Mouse (Mus musculus): ENCODE measurements at regions not wholly inside any gene's neighbourhood (a gene's known extent, or its start where the extent isn't known, plus 50 kb on each side); places are given as distances from the start of the nearest gene placed in this dataset.

GRCm38 (mm10) chr7:134549286-134549919 lies 121.1 kb upstream of the Dock1 start:
- Histone ChIP-seq H3K9me3 (replicated peaks) (peaks cover 48% of the 10 kb centered on the region), H3K4me3 (ENCODE audit: low read depth, low read length) (no peak overlapping the region), H3K4me1 (ENCODE audit: insufficient read depth, low read depth, low read length) (no peaks in the 10 kb centered on the region), H3K36me3 (replicated peaks) (no peaks in the 10 kb centered on the region), H3K27me3 (ENCODE audit: insufficient read depth, low read length) (no peaks in the 10 kb centered on the region)
- TF ChIP-seq POLR2AphosphoS5 (IDR thresholded peaks at IDR 0.05; ENCODE audit: insufficient replicate concordance, low read depth, low read length) (no peak), CTCF (IDR thresholded peaks at IDR 0.05; ENCODE audit: low read depth, low read length) (no peak), GATA1 (IDR thresholded peaks at IDR 0.05; ENCODE audit: borderline replicate concordance, low read length) (no peak), TAL1 (conservative IDR thresholded peaks at IDR 0.05; ENCODE audit: low read depth, low read length) (no peak), GATA2 (IDR thresholded peaks at IDR 0.05; ENCODE audit: borderline replicate concordance, low read depth, low read length) (no peak)
- no peak for ATAC-seq (ENCODE audit: extremely low read depth, insufficient number of reproducible peaks, low FRiP score, poor library complexity, severe bottlenecking)
- DNase-seq (ENCODE audit: low spot score), result no peak

- DNase-seq (ENCODE audit: low spot score), result no peak
- no peak for ATAC-seq (ENCODE audit: extremely low read depth, insufficient number of reproducible peaks, low FRiP score, poor library complexity, severe bottlenecking)
- H3K9me3 ChIP-seq (replicated peaks), result peaks cover 46% of the 10 kb centered on the region
- H3K4me3 ChIP-seq (ENCODE audit: low read depth, low read length), result no peak overlapping the region; the same call in 1 of the 2 replicates
- TF ChIP-seq TAL1 (conservative IDR thresholded peaks at IDR 0.05; ENCODE audit: low read depth, low read length) (no peak), GATA1 (IDR thresholded peaks at IDR 0.05; ENCODE audit: borderline replicate concordance, low read length) (no peak), CTCF (IDR thresholded peaks at IDR 0.05; ENCODE audit: low read depth, low read length) (no peak), GATA2 (IDR thresholded peaks at IDR 0.05; ENCODE audit: borderline replicate concordance, low read depth, low read length) (no peak), POLR2AphosphoS5 (IDR thresholded peaks at IDR 0.05; ENCODE audit: insufficient replicate concordance, low read depth, low read length) (no peak)
- no peaks in the 10 kb centered on the region for H3K27me3 ChIP-seq (ENCODE audit: insufficient read depth, low read length)
- H3K36me3 ChIP-seq (replicated peaks), result no peaks in the 10 kb centered on the region
- H3K4me1 ChIP-seq (ENCODE audit: insufficient read depth, low read depth, low read length), result no peaks in the 10 kb centered on the region
Measured at GRCm38 (mm10) chr7:134550221-134550809, 120.1 kb upstream of the Dock1 start.

GRCm38 (mm10) chr7:134552051-134552451 lies 118.4 kb upstream of the Dock1 start:
- DNase-seq (ENCODE audit: low spot score), result no peak
- Histone ChIP-seq H3K27me3 (ENCODE audit: insufficient read depth, low read length) (no peaks in the 10 kb centered on the region), H3K36me3 (replicated peaks) (no peaks in the 10 kb centered on the region), H3K9me3 (replicated peaks) (peaks cover 51% of the 10 kb centered on the region), H3K4me3 (ENCODE audit: low read depth, low read length) (no peak overlapping the region), H3K4me1 (ENCODE audit: insufficient read depth, low read depth, low read length) (no peaks in the 10 kb centered on the region)
- no peak for ATAC-seq (ENCODE audit: extremely low read depth, insufficient number of reproducible peaks, low FRiP score, poor library complexity, severe bottlenecking)
- no peak for TF ChIP-seq GATA1 (IDR thresholded peaks at IDR 0.05; ENCODE audit: borderline replicate concordance, low read length)
- no peak for TF ChIP-seq POLR2AphosphoS5 (IDR thresholded peaks at IDR 0.05; ENCODE audit: insufficient replicate concordance, low read depth, low read length)
- TF ChIP-seq CTCF (IDR thresholded peaks at IDR 0.05; ENCODE audit: low read depth, low read length), result no peak
- TF ChIP-seq TAL1 (conservative IDR thresholded peaks at IDR 0.05; ENCODE audit: low read depth, low read length), result no peak

- ATAC-seq (ENCODE audit: extremely low read depth, insufficient number of reproducible peaks, low FRiP score, poor library complexity, severe bottlenecking) (no peak), DNase-seq (ENCODE audit: low spot score) (no peak)
- TF ChIP-seq GATA1 (IDR thresholded peaks at IDR 0.05; ENCODE audit: borderline replicate concordance, low read length) (no peak), POLR2AphosphoS5 (IDR thresholded peaks at IDR 0.05; ENCODE audit: insufficient replicate concordance, low read depth, low read length) (no peak), TAL1 (conservative IDR thresholded peaks at IDR 0.05; ENCODE audit: low read depth, low read length) (no peak), GATA2 (IDR thresholded peaks at IDR 0.05; ENCODE audit: borderline replicate concordance, low read depth, low read length) (no peak), CTCF (IDR thresholded peaks at IDR 0.05; ENCODE audit: low read depth, low read length) (no peak)
- Histone ChIP-seq H3K27me3 (ENCODE audit: insufficient read depth, low read length) (no peaks in the 10 kb centered on the region), H3K9me3 (replicated peaks) (peaks cover 49% of the 10 kb centered on the region), H3K36me3 (replicated peaks) (no peaks in the 10 kb centered on the region), H3K4me1 (ENCODE audit: insufficient read depth, low read depth, low read length) (no peaks in the 10 kb centered on the region), H3K4me3 (ENCODE audit: low read depth, low read length) (no peak overlapping the region)
Measured at GRCm38 (mm10) chr7:134556061-134556460, 114.4 kb upstream of the Dock1 start.

- no peak for TF ChIP-seq GATA2 (IDR thresholded peaks at IDR 0.05; ENCODE audit: borderline replicate concordance, low read depth, low read length)
- no peak for TF ChIP-seq POLR2AphosphoS5 (IDR thresholded peaks at IDR 0.05; ENCODE audit: insufficient replicate concordance, low read depth, low read length)
- no peak for TF ChIP-seq CTCF (IDR thresholded peaks at IDR 0.05; ENCODE audit: low read depth, low read length)
- TF ChIP-seq TAL1 (conservative IDR thresholded peaks at IDR 0.05; ENCODE audit: low read depth, low read length), result no peak
- H3K4me1 ChIP-seq (ENCODE audit: insufficient read depth, low read depth, low read length), result no peaks in the 10 kb centered on the region
- no peaks in the 10 kb centered on the region for H3K36me3 ChIP-seq (replicated peaks)
- H3K4me3 ChIP-seq (ENCODE audit: low read depth, low read length), result no peak overlapping the region
- H3K9me3 ChIP-seq (replicated peaks), result peaks cover 41% of the 10 kb centered on the region
- H3K27me3 ChIP-seq (ENCODE audit: insufficient read depth, low read length), result no peaks in the 10 kb centered on the region
- DNase-seq (ENCODE audit: low spot score) (no peak), ATAC-seq (ENCODE audit: extremely low read depth, insufficient number of reproducible peaks, low FRiP score, poor library complexity, severe bottlenecking) (no peak)
Measured at GRCm38 (mm10) chr7:134566322-134566721, 104.1 kb upstream of the Dock1 start.

- Histone ChIP-seq H3K4me3 (ENCODE audit: low read depth, low read length) (no peak overlapping the region), H3K36me3 (replicated peaks) (no peaks in the 10 kb centered on the region), H3K9me3 (replicated peaks) (peaks cover 49% of the 10 kb centered on the region), H3K4me1 (ENCODE audit: insufficient read depth, low read depth, low read length) (no peaks in the 10 kb centered on the region), H3K27me3 (ENCODE audit: insufficient read depth, low read length) (no peaks in the 10 kb centered on the region)
- no peak for ATAC-seq (ENCODE audit: extremely low read depth, insufficient number of reproducible peaks, low FRiP score, poor library complexity, severe bottlenecking)
- TF ChIP-seq TAL1 (conservative IDR thresholded peaks at IDR 0.05; ENCODE audit: low read depth, low read length) (no peak), CTCF (IDR thresholded peaks at IDR 0.05; ENCODE audit: low read depth, low read length) (no peak), POLR2AphosphoS5 (IDR thresholded peaks at IDR 0.05; ENCODE audit: insufficient replicate concordance, low read depth, low read length) (no peak), GATA2 (IDR thresholded peaks at IDR 0.05; ENCODE audit: borderline replicate concordance, low read depth, low read length) (no peak), GATA1 (IDR thresholded peaks at IDR 0.05; ENCODE audit: borderline replicate concordance, low read length) (no peak)
- no peak for DNase-seq (ENCODE audit: low spot score)
Measured at GRCm38 (mm10) chr7:134569247-134569646, 101.2 kb upstream of the Dock1 start.

All from G1E (cell line).